13 mouse cellular contexts compared by ENCODE assay signal in the genomic region with DNA sequence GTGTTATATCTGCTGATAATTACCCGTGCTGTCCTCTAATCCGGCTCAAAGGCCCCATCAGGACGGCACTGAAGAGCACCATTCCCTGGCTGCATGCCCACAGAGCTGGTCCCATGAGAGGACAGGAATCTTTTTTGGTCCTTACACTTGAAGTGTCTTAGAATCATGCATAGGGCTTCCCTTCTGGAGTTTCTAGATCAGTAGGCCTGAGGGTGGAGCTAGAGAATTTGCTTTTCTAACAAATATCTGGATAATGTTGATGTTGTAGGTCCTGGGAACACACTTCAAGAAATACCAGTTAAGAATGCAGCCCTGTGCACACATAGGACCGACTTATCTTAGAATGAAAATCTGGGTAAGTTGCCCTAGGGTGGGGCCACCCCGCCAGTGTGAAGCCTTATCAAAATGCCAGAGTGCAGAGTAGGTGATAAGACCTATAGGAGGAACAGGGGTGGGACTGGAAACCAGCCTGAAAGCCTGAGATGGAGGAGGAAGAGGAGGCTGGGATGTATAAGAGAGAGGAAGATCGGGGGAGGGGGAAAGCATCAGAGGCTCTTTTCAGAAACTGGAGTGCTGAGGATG.
DNase-seq lines count a peak whose midpoint lies in the region; ATAC-seq and TF ChIP-seq lines count a peak whose summit lies in the region.
"Had no signal": no experiment of that assay in that cellular context is flagged by ENCODE, and none has a peak within 500 bp of the region (broad histone marks: within the 10 kb centered on the region; RNA-seq: fewer than 3 reads in every experiment).

No protein-coding gene starts in this region.

- H3K36me3 ChIP-seq in intestine, postnatal 0 days (ENCODE audit: control insufficient read depth, insufficient read depth) = no peaks in the 10 kb centered on the region
- H3K36me3 ChIP-seq in kidney, embryonic 15.5 days = no peaks in the 10 kb centered on the region
- H3K36me3 ChIP-seq: midbrain, embryonic 12.5 days; neural tube, embryonic 13.5 days had no signal

- H3K27me3 ChIP-seq in intestine, postnatal 0 days (replicated peaks; ENCODE audit: control insufficient read depth, insufficient read depth, low read length) = no peaks in the 10 kb centered on the region
- no peaks in the 10 kb centered on the region for H3K27me3 ChIP-seq in kidney, embryonic 15.5 days
- H3K27me3 ChIP-seq: neural tube, embryonic 13.5 days had no signal

- peak; percentile 25 for TF ChIP-seq CTCF in layer of hippocampus, adult 2 months (conservative IDR thresholded peaks at IDR 0.05)
- TF ChIP-seq CTCF in intestine, postnatal 0 days (IDR thresholded peaks at IDR 0.05; ENCODE audit: low read depth) = peak; percentile 23

- no peaks in the 10 kb centered on the region for H3K9me3 ChIP-seq in intestine, postnatal 0 days (ENCODE audit: control insufficient read depth)
- H3K9me3 ChIP-seq in kidney, embryonic 15.5 days (replicated peaks) = no peaks in the 10 kb centered on the region
- H3K9me3 ChIP-seq: midbrain, embryonic 12.5 days; neural tube, embryonic 13.5 days had no signal

- H3K4me1 ChIP-seq in intestine, postnatal 0 days (replicated peaks; ENCODE audit: control insufficient read depth, insufficient read depth, low read length) = no peaks in the 10 kb centered on the region
- H3K4me1 ChIP-seq in kidney, embryonic 15.5 days = peaks cover 30% of the 10 kb centered on the region

- H3K27ac ChIP-seq in layer of hippocampus, adult 2 months = no peak overlapping the region
- no peak overlapping the region for H3K27ac ChIP-seq in intestine, postnatal 0 days (ENCODE audit: low read depth, low read length)
- no peak overlapping the region for H3K27ac ChIP-seq in kidney, embryonic 15.5 days
- H3K27ac ChIP-seq: midbrain, embryonic 12.5 days; neural tube, embryonic 13.5 days had no signal

- H3K9ac ChIP-seq in intestine, postnatal 0 days (ENCODE audit: low read depth, low read length) = no peak overlapping the region
- H3K9ac ChIP-seq in kidney, embryonic 15.5 days = no peak overlapping the region
- H3K9ac ChIP-seq: midbrain, embryonic 12.5 days; neural tube, embryonic 13.5 days had no signal

- DNase-seq in layer of hippocampus, adult 2 months (ENCODE audit: low spot score in 2 of 2) = no peak
- no peak for DNase-seq in layer of hippocampus, adult 9-10 months (ENCODE audit: low spot score)
- DNase-seq in c-Kit-positive CD71-positive TER-119-negative erythroid progenitor cells, embryonic 14.5 days (ENCODE audit: low read depth) = peak; percentile 52
- peak; percentile 18 to 62 for DNase-seq in lung, postnatal 4 days
- no peak for DNase-seq in frontal cortex, postnatal 36 days (ENCODE audit: low spot score in 2 of 2)
- DNase-seq in natural killer cell, adult 2 months (ENCODE audit: low spot score in 2 of 2) = no peak
- DNase-seq: cerebellum, adult 9-10 months; right cerebral cortex, postnatal 25 days; thymus, postnatal 14 days had no signal

- no peak overlapping the region for H3K4me2 ChIP-seq in intestine, postnatal 0 days (replicated peaks; ENCODE audit: low read depth)
- H3K4me2 ChIP-seq in kidney, embryonic 15.5 days = no peak overlapping the region
- H3K4me2 ChIP-seq: midbrain, embryonic 12.5 days; neural tube, embryonic 13.5 days had no signal

- ATAC-seq in intestine, postnatal 0 days = no peak
- ATAC-seq in kidney, embryonic 15.5 days (replicated peaks; ENCODE audit: low FRiP score) = no peak

- H3K4me3 ChIP-seq in layer of hippocampus, adult 2 months = no peak overlapping the region
- no peak overlapping the region for H3K4me3 ChIP-seq in intestine, postnatal 0 days (ENCODE audit: low read depth, low read length)
- H3K4me3 ChIP-seq in kidney, embryonic 15.5 days (replicated peaks) = no peak overlapping the region
- H3K4me3 ChIP-seq: midbrain, embryonic 12.5 days; neural tube, embryonic 13.5 days had no signal

- 27% methylated on average over 6 of the region's 6 CpGs for WGBS in intestine, postnatal 0 days
- WGBS in kidney, embryonic 15.5 days = 53% methylated on average over 6 of the region's 6 CpGs

Comparison
In these comparisons a context has a peak if more than half of its experiments do, and no peak if none do; other contexts are left out.
1. DNase-seq: peak in c-Kit-positive CD71-positive TER-119-negative erythroid progenitor cells, embryonic 14.5 days (single experiment) and lung, postnatal 4 days (2 of 2); none in layer of hippocampus, adult 2 months (0 of 2), layer of hippocampus, adult 9-10 months (single experiment), frontal cortex, postnatal 36 days (0 of 2) and natural killer cell, adult 2 months (0 of 2).